Mouse (Mus musculus) limb, embryonic 14.5 days (tissue): ENCODE measurements around the gene Lipk. TPM values are rescaled to one million over a fixed set of nuclear protein-coding genes. Genes with fewer than 3 reads are reported as not detected.
A peak's percentile ranks its signal among the peaks of the same experiment; 100 is the strongest.

Experiments used
- ATAC-seq: fragments of 200-750 bp; cut with Nextera tagmentation; 2 replicates; pipeline ENCODE4 v1.8.0; 2017; ENCODE audit warnings: low read depth, moderate number of reproducible peaks, moderate TSS enrichment; ENCODE audit not compliant: low FRiP score
- DNase-seq: peaks from one replicate; pipeline ENCODE4 v3.0.0-alpha.2; 2015; ENCODE audit warnings: low spot score
- H3K27ac ChIP-seq: fragments of 300-500 bp; sonication (generic); replicated peaks from 2 replicates; pipeline ENCODE4 v1.5.1; 2014; ENCODE audit warnings: low read depth, mild to moderate bottlenecking, low read length, moderate library complexity, mixed read lengths
- H3K27me3 ChIP-seq: fragments of 300-500 bp; sonication (generic); 2 replicates; pipeline ENCODE4 v1.6.1; 2014; ENCODE audit warnings: low read length, mixed read lengths; ENCODE audit not compliant: control insufficient read depth, insufficient read depth
- H3K36me3 ChIP-seq: fragments of 300-500 bp; sonication (generic); 2 replicates; pipeline ENCODE4 v1.6.1; 2014; ENCODE audit warnings: mild to moderate bottlenecking, low read length, moderate library complexity, mixed read lengths; ENCODE audit not compliant: control insufficient read depth, insufficient read depth
- H3K4me1 ChIP-seq: fragments of 300-500 bp; sonication (generic); 2 replicates; pipeline ENCODE4 v1.6.1; 2014; ENCODE audit warnings: antibody characterized with exemption, low read length, mixed read lengths; ENCODE audit not compliant: control insufficient read depth, insufficient read depth
- H3K4me2 ChIP-seq: fragments of 300-500 bp; sonication (generic); replicated peaks from 2 replicates; pipeline ENCODE4 v1.6.1; 2014; ENCODE audit warnings: low read depth, mild to moderate bottlenecking, low read length, moderate library complexity; ENCODE audit not compliant: severe bottlenecking
- H3K4me3 ChIP-seq: fragments of 300-500 bp; sonication (generic); replicated peaks from 2 replicates; pipeline ENCODE4 v1.5.1; 2014; ENCODE audit warnings: low read length
- H3K9ac ChIP-seq: fragments of 300-500 bp; sonication (generic); 2 replicates; pipeline ENCODE4 v1.6.1; 2014; ENCODE audit warnings: mild to moderate bottlenecking, low read depth, low read length, moderate library complexity; ENCODE audit not compliant: severe bottlenecking
- H3K9me3 ChIP-seq: fragments of 300-500 bp; sonication (generic); 2 replicates; pipeline ENCODE4 v1.6.1; 2016; ENCODE audit warnings: low read length; ENCODE audit not compliant: control insufficient read depth
- POLR2A ChIP-seq: fragments of 200-500 bp; IDR thresholded peaks from 2 replicates; pipeline ENCODE4 v1.8.0; 2012; ENCODE audit warnings: inconsistent platforms, mild to moderate bottlenecking, moderate library complexity, borderline replicate concordance; ENCODE audit not compliant: insufficient read depth, insufficient read length; ENCODE audit errors: extremely low read depth
- WGBS: fragments of 180-500 bp; shearing (Covaris S2); extraction: QIAGEN DNeasy Blood & Tissue Kit; methylation state at CpG from one replicate; pipeline ENCODE4 v1.1.7; 2014; 5-methylcytosine and 5-hydroxymethylcytosine counted together
- polyA plus RNA-seq, 2 experiments: library from polyadenylated mRNA; depleted of rRNA in 1 of 2; stranded (reverse) in 1 of 2; unstranded in 1 of 2; fragments of >200 nt; fragmentation: Nextera tagmentation in 1 of 2; extraction: Ambion mirVana in 1 of 2; gene quantifications; 2 replicates each; pipeline versions ENCODE4 v1.2.1 to v1.2.3; 2012 to 2014

The Lipk gene
- polyA plus RNA-seq, 2 experiments, result 0.73 to 1.8 TPM

- Histone ChIP-seq H3K9me3 (no peaks in the 10 kb centered on the region), H3K36me3 (no peaks in the 10 kb centered on the region), H3K4me1 (no peaks in the 10 kb centered on the region), H3K9ac (no peak overlapping the region), H3K4me3 (no peak overlapping the region), H3K27me3 (no peaks in the 10 kb centered on the region), H3K27ac (no peak overlapping the region), H3K4me2 (no peak overlapping the region)
- ATAC-seq (no peak), DNase-seq (no peak)
- WGBS, result 44% methylated on average over 3 of the region's 3 CpGs
- TF ChIP-seq POLR2A, result no peak
These were observed 14.7 kb downstream of the Lipk start for GRCm38 (mm10) chr19:34022759-34023158.

- 74% methylated on average over 1 of the region's 1 CpGs for WGBS
- Histone ChIP-seq H3K36me3 (no peaks in the 10 kb centered on the region), H3K4me2 (no peak overlapping the region), H3K27me3 (no peaks in the 10 kb centered on the region), H3K9ac (no peak overlapping the region), H3K4me3 (no peak overlapping the region), H3K4me1 (no peaks in the 10 kb centered on the region), H3K9me3 (no peaks in the 10 kb centered on the region), H3K27ac (no peak overlapping the region)
- no peak for TF ChIP-seq POLR2A
- DNase-seq (no peak), ATAC-seq (no peak)
These were observed 31.6 kb downstream of the Lipk start for GRCm38 (mm10) chr19:34039731-34040130.

- Histone ChIP-seq H3K4me3 (no peak overlapping the region), H3K27ac (no peak overlapping the region), H3K36me3 (no peaks in the 10 kb centered on the region), H3K9me3 (no peaks in the 10 kb centered on the region), H3K27me3 (no peaks in the 10 kb centered on the region), H3K9ac (no peak overlapping the region), H3K4me1 (no peaks in the 10 kb centered on the region), H3K4me2 (no peak overlapping the region)
- ATAC-seq, result no peak
- DNase-seq, result no peak
- TF ChIP-seq POLR2A, result no peak
- 72% methylated on average over 6 of the region's 6 CpGs for WGBS
These were observed 34.9 kb downstream of the Lipk start for GRCm38 (mm10) chr19:34043008-34043407.

- no peak overlapping the region for H3K27ac ChIP-seq
- no peak for TF ChIP-seq POLR2A
- WGBS, result 86% methylated on average over 3 of the region's 3 CpGs
These were observed 41.4 kb downstream of the Lipk start for GRCm38 (mm10) chr19:34049371-34050039.

DNA sequence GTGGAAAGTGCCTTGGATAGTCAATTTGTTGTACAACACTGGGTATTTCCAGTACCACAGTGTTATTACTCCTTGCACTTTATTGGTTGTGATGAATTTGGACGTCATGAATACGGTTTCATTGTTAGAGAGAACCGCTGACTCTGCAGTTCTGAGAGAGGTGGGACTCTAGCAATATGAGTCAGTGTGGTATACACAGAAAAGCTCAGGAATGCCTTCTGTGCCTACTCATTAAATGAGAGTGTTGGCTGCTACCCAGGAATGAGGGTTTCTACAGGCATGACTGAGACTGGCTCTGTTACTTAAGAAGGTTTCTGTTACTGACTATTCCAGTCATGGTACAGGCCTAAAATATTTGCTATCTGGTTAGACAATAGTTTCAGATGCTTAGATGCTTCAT is 43.4 kb downstream of the Lipk start:
- H3K27ac ChIP-seq, result no peak overlapping the region
- no peak for TF ChIP-seq POLR2A
- no peak overlapping the region for H3K4me3 ChIP-seq
- DNase-seq (peak; percentile 56), ATAC-seq (no peak; the same call in 1 of the 2 replicates)
- H3K9me3 ChIP-seq, result no peaks in the 10 kb centered on the region
- H3K9ac ChIP-seq, result no peak overlapping the region
- WGBS, result 49% methylated on average over 3 of the region's 3 CpGs
- H3K4me1 ChIP-seq, result no peaks in the 10 kb centered on the region
- no peaks in the 10 kb centered on the region for H3K27me3 ChIP-seq
- H3K4me2 ChIP-seq, result no peak overlapping the region
- no peaks in the 10 kb centered on the region for H3K36me3 ChIP-seq

More at GRCm38 (mm10) chr19:34049371-34050039, 41.4 kb downstream of the Lipk start:
- no peaks in the 10 kb centered on the region for H3K36me3 ChIP-seq
- ATAC-seq, result no peak
- no peak overlapping the region for H3K4me2 ChIP-seq
- H3K9me3 ChIP-seq, result no peaks in the 10 kb centered on the region
- H3K9ac ChIP-seq, result no peak overlapping the region
- no peaks in the 10 kb centered on the region for H3K4me1 ChIP-seq
- no peaks in the 10 kb centered on the region for H3K27me3 ChIP-seq
- no peak for DNase-seq
- no peak overlapping the region for H3K4me3 ChIP-seq
